ENCODE assay signal across 8 mouse cellular contexts in the genomic region with DNA sequence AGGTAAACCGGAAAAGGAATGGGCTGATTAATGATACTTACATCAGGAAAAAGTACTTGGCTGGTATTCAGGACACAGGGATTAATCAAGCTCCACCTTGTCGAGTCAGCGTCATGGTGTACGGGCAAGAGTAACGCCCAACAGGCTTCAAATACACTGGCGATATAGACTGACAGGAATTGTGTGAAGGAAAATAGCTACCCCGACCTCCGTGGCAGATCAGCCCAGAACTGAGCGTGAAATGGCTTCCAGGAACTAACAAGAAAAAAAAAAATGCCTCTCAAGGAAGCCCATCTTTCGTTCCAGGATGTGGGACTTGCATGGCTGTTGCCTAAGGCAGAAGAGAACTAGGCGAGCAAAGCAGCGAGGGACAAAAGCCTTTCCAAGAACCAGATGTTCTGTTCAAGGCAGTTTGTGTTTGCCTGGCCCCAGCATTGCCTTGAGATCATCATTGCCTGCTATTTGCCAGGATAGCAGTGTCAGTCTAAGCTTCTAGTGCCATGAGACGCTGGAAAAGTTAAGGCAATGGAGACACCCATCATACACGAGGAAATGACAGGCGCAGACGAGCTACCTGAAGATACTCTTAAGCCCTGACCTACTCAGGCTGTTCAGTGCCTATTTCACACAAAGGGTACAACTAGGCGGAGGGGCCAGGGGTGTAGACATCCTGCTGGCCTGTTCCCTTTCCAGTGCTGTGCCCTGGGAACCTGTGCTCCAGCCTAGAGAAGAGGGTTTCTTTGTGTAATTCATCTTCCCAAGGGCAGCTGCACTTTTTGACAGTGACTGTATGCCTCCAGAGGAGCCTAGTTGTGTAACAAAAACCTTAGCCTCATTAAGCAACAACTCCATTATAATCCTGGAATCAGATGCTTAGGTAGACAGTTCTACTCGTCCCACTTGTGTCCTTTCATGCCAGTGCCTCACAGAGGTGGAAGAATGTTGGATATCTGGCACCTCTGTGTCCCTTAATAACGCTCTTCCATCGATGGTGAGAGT. TPM values are rescaled to one million over a fixed set of nuclear protein-coding genes. Genes with fewer than 3 reads are reported as not detected.
A peak's percentile ranks its signal among the peaks of the same experiment; 100 is the strongest.
DNase-seq lines count a peak whose midpoint lies in the region; ATAC-seq lines count a peak whose summit lies in the region.

No protein-coding gene starts in this region.

- peaks cover 19% of the 10 kb centered on the region; the same call in 1 of the 2 replicates for H3K4me1 ChIP-seq in embryonic facial prominence, embryonic 12.5 days
- peaks cover 23% of the 10 kb centered on the region for H3K4me1 ChIP-seq in heart, embryonic 16.5 days (ENCODE audit: control insufficient read depth, insufficient read depth, low read length)
- H3K4me1 ChIP-seq in stomach, embryonic 14.5 days (ENCODE audit: control insufficient read depth, insufficient read depth, low read length), result peaks cover 25% of the 10 kb centered on the region; the same call in 1 of the 2 replicates

- peak overlapping the region; percentile 96 for H3K27ac ChIP-seq in embryonic facial prominence, embryonic 12.5 days
- H3K27ac ChIP-seq in heart, embryonic 16.5 days (ENCODE audit: low read length), result peak overlapping the region; percentile 86
- H3K27ac ChIP-seq in stomach, embryonic 14.5 days (ENCODE audit: low read length), result peak overlapping the region; percentile 76

- 20% methylated on average over 20 of the region's 20 CpGs for WGBS in embryonic facial prominence, embryonic 12.5 days
- 35% methylated on average over 20 of the region's 20 CpGs for WGBS in heart, embryonic 16.5 days
- 29% methylated on average over 20 of the region's 20 CpGs for WGBS in stomach, embryonic 14.5 days

- peak; percentile 11 for DNase-seq in 416B (ENCODE audit: low read depth)
- peak; percentile 7 for DNase-seq in Muller cell, postnatal 12 days (ENCODE audit: inconsistent ontology term)
- DNase-seq in kidney, postnatal 14 days, result peak; percentile 37

- H3K4me3 ChIP-seq in embryonic facial prominence, embryonic 12.5 days, result peak overlapping the region; percentile 95
- peak overlapping the region; percentile 99 for H3K4me3 ChIP-seq in heart, embryonic 16.5 days (ENCODE audit: low read length)
- peak overlapping the region; percentile 96 for H3K4me3 ChIP-seq in stomach, embryonic 14.5 days (ENCODE audit: low read depth, low read length)

- H3K4me2 ChIP-seq in embryonic facial prominence, embryonic 12.5 days (replicated peaks), result peak overlapping the region; percentile 71
- peak overlapping the region; percentile 88 for H3K4me2 ChIP-seq in heart, embryonic 16.5 days (ENCODE audit: low read depth, low read length)
- H3K4me2 ChIP-seq in stomach, embryonic 14.5 days (replicated peaks; ENCODE audit: low read depth, low read length), result peak overlapping the region; percentile 75

- H3K9ac ChIP-seq in embryonic facial prominence, embryonic 12.5 days, result peak overlapping the region; percentile 99
- peak overlapping the region; percentile 73 for H3K9ac ChIP-seq in heart, embryonic 16.5 days (ENCODE audit: low read length)
- H3K9ac ChIP-seq in stomach, embryonic 14.5 days (replicated peaks; ENCODE audit: low read depth, low read length), result peak overlapping the region; percentile 34; the same call in 1 of the 2 replicates

- no peaks in the 10 kb centered on the region; the same call in 1 of the 2 replicates for H3K36me3 ChIP-seq in embryonic facial prominence, embryonic 12.5 days
- H3K36me3 ChIP-seq in heart, embryonic 16.5 days (ENCODE audit: control insufficient read depth, insufficient read depth), result no peaks in the 10 kb centered on the region
- H3K36me3 ChIP-seq in stomach, embryonic 14.5 days (ENCODE audit: control insufficient read depth, insufficient read depth, low read length), result no peaks in the 10 kb centered on the region

- ATAC-seq in embryonic facial prominence, embryonic 12.5 days (ENCODE audit: insufficient number of reproducible peaks, insufficient read depth, low FRiP score, low TSS enrichment), result peak; percentile 47; the same call in 1 of the 2 replicates
- ATAC-seq in heart, embryonic 16.5 days (replicated peaks; ENCODE audit: extremely low read depth, insufficient read depth, low FRiP score), result no peak
- ATAC-seq in megakaryocyte progenitor cell, adult 5-6 weeks (replicated peaks; ENCODE audit: poor library complexity), result 0 out of 2 replicates have a peak, but pooled peaks have one; percentile 5
- peak; percentile 12; the same call in 1 of the 2 replicates for ATAC-seq in stomach, embryonic 14.5 days (ENCODE audit: insufficient number of reproducible peaks, insufficient read depth, low FRiP score, low read depth)
- no peak for ATAC-seq in activated CD4-positive, CD25-positive, alpha-beta regulatory T cell, adult 4 months

- H3K9me3 ChIP-seq in embryonic facial prominence, embryonic 12.5 days, result no peaks in the 10 kb centered on the region
- H3K9me3 ChIP-seq in heart, embryonic 16.5 days (replicated peaks; ENCODE audit: control insufficient read depth, low read length), result no peaks in the 10 kb centered on the region
- H3K9me3 ChIP-seq in stomach, embryonic 14.5 days (ENCODE audit: control insufficient read depth, low read depth, low read length), result no peaks in the 10 kb centered on the region

- no peaks in the 10 kb centered on the region for H3K27me3 ChIP-seq in embryonic facial prominence, embryonic 12.5 days
- H3K27me3 ChIP-seq in heart, embryonic 16.5 days (ENCODE audit: control insufficient read depth, insufficient read depth, low read length), result no peaks in the 10 kb centered on the region
- no peaks in the 10 kb centered on the region for H3K27me3 ChIP-seq in stomach, embryonic 14.5 days (ENCODE audit: control insufficient read depth, insufficient read depth, low read length)

RNA-seq across cellular contexts. Expression of gene Cnot6, which starts 1.1 kb away (rescaled TPM):
- polyA plus RNA-seq in embryonic facial prominence, embryonic 12.5 days (2016; fragmentation: Nextera tagmentation; extraction: Ambion mirVana), result 85.9 and 90.0 TPM in 2 replicates
- polyA plus RNA-seq in heart, embryonic 16.5 days (2015; fragmentation: Nextera tagmentation; extraction: Ambion mirVana), result 30.0 and 33.6 TPM in 2 replicates
- total RNA-seq in megakaryocyte progenitor cell, adult 5-6 weeks (2015), result 78.8 and 89.8 TPM in 2 replicates
- total RNA-seq in megakaryocyte progenitor cell, adult 5-6 weeks (2017), result 52.2 and 59.1 TPM in 2 replicates
- polyA plus RNA-seq in stomach, embryonic 14.5 days (2014; fragmentation: Nextera tagmentation; extraction: Ambion mirVana), result 59.8 and 62.6 TPM in 2 replicates
- polyA plus RNA-seq in activated CD4-positive, CD25-positive, alpha-beta regulatory T cell, adult 4 months (2017; shearing (Covaris generic)), result 10 to 100 TPM; 25.8 to 30.9 TPM

RNA-seq across cellular contexts. Expression of gene Scgb3a1, which starts 50.2 kb away (rescaled TPM):
- not detected in 2 replicates for polyA plus RNA-seq in embryonic facial prominence, embryonic 12.5 days (2016; fragmentation: Nextera tagmentation; extraction: Ambion mirVana)
- 2.1 and 5.3 TPM in 2 replicates for polyA plus RNA-seq in heart, embryonic 16.5 days (2015; fragmentation: Nextera tagmentation; extraction: Ambion mirVana)
- total RNA-seq in megakaryocyte progenitor cell, adult 5-6 weeks (2015), result not detected in 2 replicates
- total RNA-seq in megakaryocyte progenitor cell, adult 5-6 weeks (2017), result not detected in 2 replicates
- polyA plus RNA-seq in stomach, embryonic 14.5 days (2014; fragmentation: Nextera tagmentation; extraction: Ambion mirVana), result not detected in 2 replicates
- under 1 TPM in 1 of 2 experiments, not detected in 1; 0.97 TPM for polyA plus RNA-seq in activated CD4-positive, CD25-positive, alpha-beta regulatory T cell, adult 4 months (2017; shearing (Covaris generic))

Comparison
In these comparisons a context has a peak if more than half of its experiments do, and no peak if none do; other contexts are left out.
1. ATAC-seq: peak in embryonic facial prominence, embryonic 12.5 days (single experiment), megakaryocyte progenitor cell, adult 5-6 weeks (single experiment) and stomach, embryonic 14.5 days (single experiment); none in heart, embryonic 16.5 days (single experiment) and activated CD4-positive, CD25-positive, alpha-beta regulatory T cell, adult 4 months (single experiment).
2. H3K9ac ChIP-seq: peak in every context shown above with its lines; median percentile 99 in embryonic facial prominence, embryonic 12.5 days; 73 in heart, embryonic 16.5 days; 34 in stomach, embryonic 14.5 days.
3. Peak in every context shown above with its lines, with median percentiles within 50 percentile points of each other: DNase-seq, H3K27ac ChIP-seq, H3K4me2 ChIP-seq and H3K4me3 ChIP-seq.